Mouse (Mus musculus) MEL (cell line): Measurements from ENCODE around the gene Bckdhb. TPM values are rescaled to one million over a fixed set of nuclear protein-coding genes. Genes with fewer than 3 reads are reported as not detected.

Experiments
- DNase-seq: peaks from one replicate; pipeline ENCODE4 v3.0.0; 2011; ENCODE audit warnings: low read depth, low spot score
- H3K27ac ChIP-seq: 2 replicates; pipeline ENCODE4 v1.5.1; 2012; ENCODE audit warnings: low read depth, mild to moderate bottlenecking, control low read depth, low read length, moderate library complexity; ENCODE audit not compliant: control insufficient read depth
- H3K27me3 ChIP-seq, 2 experiments: fragments of 150-350 bp in 1 of 2; sonication (generic) in 1 of 2; 2 replicates each; pipeline ENCODE4 v1.6.1; 2012; ENCODE audit warnings: low read length in 2 of 2, mild to moderate bottlenecking in 2 of 2, improper control_type of control experiment in 1 of 2, moderate library complexity in 1 of 2; ENCODE audit not compliant: insufficient read depth in 2 of 2, control insufficient read depth in 1 of 2
- H3K36me3 ChIP-seq, 2 experiments: 2 replicates each; pipeline ENCODE4 v1.6.1; 2012 to 2014; ENCODE audit warnings: low read length in 2 of 2, improper control_type of control experiment in 1 of 2, inconsistent platforms in 1 of 2, mild to moderate bottlenecking in 1 of 2; ENCODE audit not compliant: insufficient read depth in 2 of 2, control insufficient read depth in 1 of 2
- H3K4me1 ChIP-seq, 2 experiments: fragments of 150-350 bp in 1 of 2; sonication (generic) in 1 of 2; 2 replicates each; pipeline ENCODE4 v1.6.1; 2012; ENCODE audit warnings: low read length in 2 of 2, improper control_type of control experiment in 1 of 2, mild to moderate bottlenecking in 1 of 2; ENCODE audit not compliant: insufficient read depth in 2 of 2, control insufficient read depth in 1 of 2
- H3K4me3 ChIP-seq, 2 experiments: fragments of 150-350 bp in 1 of 2; sonication (generic) in 1 of 2; 2 replicates each; pipeline ENCODE4 v1.5.1; 2012; ENCODE audit warnings: low read depth in 2 of 2, low read length in 2 of 2, mild to moderate bottlenecking in 2 of 2, moderate library complexity in 2 of 2, control low read depth in 1 of 2, improper control_type of control experiment in 1 of 2; ENCODE audit not compliant: control insufficient read depth in 1 of 2, insufficient read depth in 1 of 2
- H3K79me2 ChIP-seq: 2 replicates; pipeline ENCODE4 v1.6.1; 2012; ENCODE audit warnings: mild to moderate bottlenecking, low read length, moderate library complexity; ENCODE audit not compliant: control insufficient read depth, poor library complexity, insufficient read depth
- H3K9ac ChIP-seq: 2 replicates; pipeline ENCODE4 v1.6.1; 2012; ENCODE audit warnings: low read depth, mild to moderate bottlenecking, control low read depth, low read length, moderate library complexity; ENCODE audit not compliant: control insufficient read depth, poor library complexity, severe bottlenecking
- H3K9me3 ChIP-seq: fragments of 150-350 bp; sonication (generic); replicated peaks from 2 replicates; pipeline ENCODE4 v1.6.1; 2012; ENCODE audit warnings: mild to moderate bottlenecking, low read length, improper control_type of control experiment, moderate library complexity; ENCODE audit not compliant: insufficient read depth
- BHLHE40 ChIP-seq: IDR thresholded peaks from 2 replicates; pipeline ENCODE4 v1.6.1; 2012; ENCODE audit warnings: low read depth, mild to moderate bottlenecking, inconsistent platforms, low read length, improper control_type of control experiment, borderline replicate concordance
- CTCF ChIP-seq, 3 experiments: IDR thresholded peaks in 2 of 3; conservative IDR thresholded peaks in 1 of 3; 2 replicates each; pipeline ENCODE4 v1.5.1; 2011 to 2012; ENCODE audit warnings: low read length in 3 of 3, low read depth in 2 of 3, mild to moderate bottlenecking in 2 of 3, improper control_type of control experiment in 1 of 3, inconsistent platforms in 1 of 3, mixed read lengths in 1 of 3, moderate library complexity in 1 of 3; ENCODE audit not compliant: control insufficient read depth in 1 of 3, insufficient read depth in 1 of 3, poor library complexity in 1 of 3, severe bottlenecking in 1 of 3
- E2F4 ChIP-seq: IDR thresholded peaks from 2 replicates; pipeline ENCODE4 v1.6.1; 2011; ENCODE audit warnings: low read depth, low read length, improper control_type of control experiment, borderline replicate concordance
- EP300 ChIP-seq, 2 experiments: IDR thresholded peaks; 2 replicates each; pipeline ENCODE4 v1.6.1; 2011; ENCODE audit warnings: improper control_type of control experiment in 2 of 2, low read length in 2 of 2, low read depth in 1 of 2, mild to moderate bottlenecking in 1 of 2
- KAT2A ChIP-seq: conservative IDR thresholded peaks from 2 replicates; pipeline ENCODE4 v1.6.1; 2012; ENCODE audit warnings: low read depth, low read length, improper control_type of control experiment, inconsistent platforms
- MAFK ChIP-seq: IDR thresholded peaks from 2 replicates; pipeline ENCODE4 v1.6.1; 2011; ENCODE audit warnings: low read depth, mild to moderate bottlenecking, low read length, improper control_type of control experiment, borderline replicate concordance
- MAX ChIP-seq: IDR thresholded peaks from 2 replicates; pipeline ENCODE4 v1.6.1; 2011; ENCODE audit warnings: low read length, improper control_type of control experiment
- MAZ ChIP-seq: IDR thresholded peaks from 2 replicates; pipeline ENCODE4 v1.6.1; 2012; ENCODE audit warnings: low read depth, mild to moderate bottlenecking, inconsistent platforms, low read length, improper control_type of control experiment
- MEF2A ChIP-seq: IDR thresholded peaks from 2 replicates; pipeline ENCODE4 v1.6.1; 2014; ENCODE audit warnings: low read depth, mild to moderate bottlenecking, inconsistent platforms, low read length, improper control_type of control experiment; ENCODE audit not compliant: poor library complexity, insufficient replicate concordance, severe bottlenecking; ENCODE audit errors: extremely low read depth
- MYC ChIP-seq: IDR thresholded peaks from 2 replicates; pipeline ENCODE4 v1.6.1; 2011; ENCODE audit warnings: low read depth, mild to moderate bottlenecking, low read length, improper control_type of control experiment, moderate library complexity
- POLR2A ChIP-seq, 2 experiments: IDR thresholded peaks; 2 replicates each; pipeline ENCODE4 v1.6.1; 2011 to 2012; ENCODE audit warnings: low read length in 2 of 2, mild to moderate bottlenecking in 2 of 2, control low read depth in 1 of 2, improper control_type of control experiment in 1 of 2, low read depth in 1 of 2, moderate library complexity in 1 of 2; ENCODE audit not compliant: control insufficient read depth in 1 of 2, insufficient read depth in 1 of 2, poor library complexity in 1 of 2
- POLR2AphosphoS2 ChIP-seq: IDR thresholded peaks from 2 replicates; pipeline ENCODE4 v1.6.1; 2011; ENCODE audit warnings: low read length, improper control_type of control experiment
- RCOR1 ChIP-seq: IDR thresholded peaks from 2 replicates; pipeline ENCODE4 v1.6.1; 2012; ENCODE audit warnings: low read depth, mild to moderate bottlenecking, inconsistent platforms, low read length, improper control_type of control experiment
- TCF12 ChIP-seq: IDR thresholded peaks from 2 replicates; pipeline ENCODE4 v1.6.1; 2014; ENCODE audit warnings: low read depth, mild to moderate bottlenecking, inconsistent platforms, low read length, improper control_type of control experiment, moderate library complexity
- ZC3H11A ChIP-seq: IDR thresholded peaks from 2 replicates; pipeline ENCODE4 v1.6.1; 2012; ENCODE audit warnings: low read depth, mild to moderate bottlenecking, inconsistent platforms, low read length, improper control_type of control experiment
- polyA plus RNA-seq, 2 experiments: library from polyadenylated mRNA; stranded (reverse) in 1 of 2; unstranded in 1 of 2; fragments of >175 nt in 1 of 2; fragments of >200 nt in 1 of 2; gene quantifications; 2 replicates each; pipeline versions ENCODE4 v1.2.1 to v1.2.4; 2012; ENCODE audit warnings: low replicate concordance in 2 of 2, low read depth in 1 of 2; ENCODE audit not compliant: insufficient read length in 2 of 2, insufficient read depth in 1 of 2, missing spikeins in 1 of 2
- total RNA-seq: library from RNA; depleted of rRNA; stranded (reverse); fragments of 300-350 nt; gene quantifications from 2 replicates; pipeline ENCODE4 v1.2.3, GENCODE M21; 2012

Gene Bckdhb
- total and polyA plus RNA-seq, 3 experiments = 15.9 to 26.6 TPM; not detected in 1

DNA sequence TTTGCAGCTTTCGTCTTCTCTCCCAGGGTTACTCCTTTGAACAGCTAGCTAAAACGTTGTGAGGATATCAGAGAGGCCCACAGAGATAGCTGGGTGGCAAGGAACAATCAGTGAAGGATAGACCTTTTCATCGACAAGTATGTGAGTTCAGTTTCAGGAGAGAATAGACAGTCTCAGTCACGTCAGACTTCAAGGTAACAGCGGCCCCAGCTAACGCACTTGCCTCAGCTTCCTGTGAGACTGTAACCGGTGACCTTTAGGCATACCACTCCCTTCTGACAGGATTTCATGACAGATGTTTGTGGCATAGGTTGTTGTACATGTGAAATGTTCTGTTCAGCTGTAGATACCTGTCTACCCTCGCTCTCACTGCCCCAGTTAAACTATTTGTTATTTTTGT lies 31.9 kb upstream of the Bckdhb start:
- no peak overlapping the region for H3K4me3 ChIP-seq
- H3K4me1 ChIP-seq = no peaks in the 10 kb centered on the region
- TF ChIP-seq ZC3H11A (no peak), TCF12 (no peak), MEF2A (no peak), POLR2AphosphoS2 (no peak), CTCF (IDR thresholded peaks at IDR 0.05 in 2 of 3, conservative IDR thresholded peaks at IDR 0.05 in 1 of 3; ENCODE audit: control insufficient read depth in 1 of 3, insufficient read depth in 1 of 3, low read depth in 2 of 3, low read length in 3 of 3, poor library complexity in 1 of 3, severe bottlenecking in 1 of 3) (no peak), KAT2A (no peak), EP300 (IDR thresholded peaks at IDR 0.05; ENCODE audit: low read depth in 1 of 2, low read length in 2 of 2) (no peak), POLR2A (IDR thresholded peaks at IDR 0.05; ENCODE audit: control insufficient read depth in 1 of 2, insufficient read depth in 1 of 2, low read depth in 1 of 2, low read length in 2 of 2, poor library complexity in 1 of 2) (no peak)
- TF ChIP-seq, all 39 proteins: peak for 0
- Histone ChIP-seq H3K27ac (no peak overlapping the region), H3K9me3 (no peaks in the 10 kb centered on the region), H3K27me3 (no peaks in the 10 kb centered on the region; a peak in 1 of 4 replicates), H3K9ac (no peak overlapping the region), H3K36me3 (no peaks in the 10 kb centered on the region; a peak in 1 of 4 replicates), H3K79me2 (no peaks in the 10 kb centered on the region)
- DNase-seq = no peak

DNA sequence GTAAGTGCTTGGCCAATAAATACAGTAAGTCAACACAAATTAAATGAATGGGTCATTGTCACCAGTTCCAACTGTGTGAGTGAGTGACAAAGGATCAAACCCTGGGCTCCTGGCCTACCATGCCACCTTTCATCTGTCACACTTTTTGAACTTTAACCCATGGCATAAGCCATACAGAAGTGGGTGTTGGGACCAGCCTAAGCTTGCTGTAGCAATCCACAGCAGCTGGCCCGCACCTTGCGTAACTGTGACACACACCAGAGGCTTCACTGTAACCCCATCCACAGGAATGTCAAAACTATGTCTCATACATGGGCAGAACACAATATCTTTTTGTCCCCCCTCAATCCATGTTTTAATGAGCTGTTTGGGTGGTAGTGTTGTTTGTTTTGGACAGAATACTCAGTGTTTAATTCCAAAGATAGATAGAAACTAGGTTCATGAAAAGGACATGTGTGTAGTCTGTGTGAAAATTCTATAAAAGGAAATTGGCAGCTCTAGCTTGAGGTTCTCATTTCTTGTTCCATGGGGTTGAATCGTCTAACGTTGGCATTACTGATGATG lies 31.1 kb upstream of the Bckdhb start:
- no peaks in the 10 kb centered on the region for H3K79me2 ChIP-seq
- no peaks in the 10 kb centered on the region; a peak in 1 of 4 replicates for H3K36me3 ChIP-seq
- no peak overlapping the region for H3K4me3 ChIP-seq
- H3K9ac ChIP-seq = no peak overlapping the region
- H3K27ac ChIP-seq = no peak overlapping the region
- no peak for DNase-seq
- TF ChIP-seq E2F4 = no peak
- no peak for TF ChIP-seq RCOR1
- TF ChIP-seq MAX = no peak
- TF ChIP-seq MYC = no peak
- TF ChIP-seq POLR2A (IDR thresholded peaks at IDR 0.05; ENCODE audit: control insufficient read depth in 1 of 2, insufficient read depth in 1 of 2, low read depth in 1 of 2, low read length in 2 of 2, poor library complexity in 1 of 2) = no peak
- TF ChIP-seq MAFK = no peak
- no peak for TF ChIP-seq CTCF (IDR thresholded peaks at IDR 0.05 in 2 of 3, conservative IDR thresholded peaks at IDR 0.05 in 1 of 3; ENCODE audit: control insufficient read depth in 1 of 3, insufficient read depth in 1 of 3, low read depth in 2 of 3, low read length in 3 of 3, poor library complexity in 1 of 3, severe bottlenecking in 1 of 3)
- no peak for TF ChIP-seq BHLHE40
- no peak for TF ChIP-seq MAZ
- TF ChIP-seq EP300 (IDR thresholded peaks at IDR 0.05; ENCODE audit: low read depth in 1 of 2, low read length in 2 of 2) = no peak
- no peaks in the 10 kb centered on the region for H3K9me3 ChIP-seq
- H3K27me3 ChIP-seq = no peaks in the 10 kb centered on the region; a peak in 1 of 4 replicates
- H3K4me1 ChIP-seq = no peaks in the 10 kb centered on the region
